Mouse (Mus musculus) cerebellum, adult 11-12 months (tissue): ENCODE data around the gene Qsox1.

ENCODE experiments used
- DNase-seq: peaks from one replicate; pipeline ENCODE4 v3.0.0; 2022

Gene Qsox1

GRCm38 (mm10) chr1:155742411-155743363 is 70.0 kb downstream of the Qsox1 start:
- DNase-seq: no peak

DNA sequence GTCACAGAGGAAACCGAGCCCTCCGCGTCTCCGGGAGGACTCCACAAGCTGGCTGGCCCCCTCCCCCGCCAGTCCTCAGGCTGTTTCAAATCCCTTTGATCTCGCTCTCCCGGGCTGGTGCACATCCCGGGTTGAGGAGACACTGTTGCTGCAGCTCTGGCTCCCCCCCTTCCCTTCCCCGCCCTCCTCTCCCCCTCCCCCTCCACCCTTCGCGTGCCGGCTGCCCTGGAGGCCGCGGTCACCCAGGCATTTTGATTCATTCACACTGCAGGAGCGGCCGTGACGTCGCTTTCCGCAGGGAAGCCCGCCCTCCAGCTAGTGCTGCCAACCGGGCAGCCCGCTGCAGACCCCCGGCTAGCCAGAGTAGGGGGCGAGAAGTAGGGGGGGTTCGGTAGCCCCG is 70.7 kb downstream of the Qsox1 start:
- DNase-seq: no peak

DNA sequence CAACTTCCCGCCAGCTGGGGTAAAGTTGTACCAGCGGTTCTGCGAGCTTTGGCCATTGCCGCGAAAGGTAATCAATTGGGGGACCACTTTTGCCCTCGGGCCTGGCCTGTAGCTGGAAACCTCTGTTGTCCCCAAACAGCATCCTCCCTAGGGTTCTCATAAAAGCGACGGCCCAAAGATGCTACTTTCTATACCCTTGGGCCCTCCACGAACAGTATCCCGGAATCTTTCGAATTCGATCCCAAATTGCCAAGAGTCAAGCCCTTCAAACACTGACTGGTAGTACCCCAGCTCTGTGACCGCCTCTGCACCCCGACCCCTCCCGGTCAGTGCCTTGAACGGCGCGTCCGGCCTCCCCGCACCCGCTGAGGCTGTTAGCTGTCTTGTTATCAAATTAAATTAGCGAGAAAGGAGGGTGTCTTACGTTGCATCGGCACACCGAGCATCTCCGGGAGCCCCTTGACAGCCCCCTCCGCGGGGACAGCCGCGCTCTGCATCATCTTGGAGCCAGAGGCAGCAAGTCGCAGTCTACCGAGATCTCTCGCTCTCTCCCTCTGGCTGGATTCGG is 71.2 kb downstream of the Qsox1 start:
- no peak for DNase-seq

DNA sequence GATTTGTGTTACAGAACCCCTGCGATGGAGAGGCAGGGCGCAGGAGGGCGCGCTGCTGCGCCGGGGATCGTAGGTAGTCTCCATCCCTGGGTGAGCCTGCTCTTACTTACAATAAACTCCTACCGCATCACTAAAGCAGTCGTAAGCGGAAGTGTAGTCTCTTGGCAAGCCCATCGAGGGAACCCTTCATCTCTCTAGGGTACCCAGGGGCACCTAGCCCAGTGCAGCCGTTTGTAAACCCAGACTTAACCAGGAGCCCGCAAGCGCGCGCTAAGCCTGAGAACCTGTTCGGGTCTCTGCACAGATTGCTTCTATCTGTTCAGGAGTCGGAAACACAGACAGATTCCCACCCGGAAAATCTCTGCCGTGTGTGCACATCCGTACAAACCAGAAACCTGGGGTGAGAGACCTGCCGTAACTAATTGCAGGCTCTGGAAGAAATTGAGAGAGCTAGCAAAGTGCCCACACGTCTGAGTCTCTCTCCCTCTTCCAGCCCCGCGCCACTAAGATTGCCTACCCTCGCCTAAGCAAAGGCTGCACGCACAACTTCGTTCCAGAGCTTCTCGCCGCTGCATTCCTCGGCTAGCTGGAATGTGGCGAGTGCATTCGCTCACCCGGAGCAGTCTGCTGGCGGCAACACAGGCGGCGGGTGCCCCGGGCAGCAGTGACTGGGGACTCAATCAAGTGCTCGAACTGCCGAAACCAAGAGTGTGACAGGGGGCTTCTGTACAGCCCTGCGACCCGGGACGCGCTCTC is 71.9 kb downstream of the Qsox1 start:
- no peak for DNase-seq

GRCm38 (mm10) chr1:155737809-155738383 is 74.8 kb downstream of the Qsox1 start:
- DNase-seq: no peak

GRCm38 (mm10) chr1:155737017-155737808 is 75.5 kb downstream of the Qsox1 start:
- no peak for DNase-seq

DNA sequence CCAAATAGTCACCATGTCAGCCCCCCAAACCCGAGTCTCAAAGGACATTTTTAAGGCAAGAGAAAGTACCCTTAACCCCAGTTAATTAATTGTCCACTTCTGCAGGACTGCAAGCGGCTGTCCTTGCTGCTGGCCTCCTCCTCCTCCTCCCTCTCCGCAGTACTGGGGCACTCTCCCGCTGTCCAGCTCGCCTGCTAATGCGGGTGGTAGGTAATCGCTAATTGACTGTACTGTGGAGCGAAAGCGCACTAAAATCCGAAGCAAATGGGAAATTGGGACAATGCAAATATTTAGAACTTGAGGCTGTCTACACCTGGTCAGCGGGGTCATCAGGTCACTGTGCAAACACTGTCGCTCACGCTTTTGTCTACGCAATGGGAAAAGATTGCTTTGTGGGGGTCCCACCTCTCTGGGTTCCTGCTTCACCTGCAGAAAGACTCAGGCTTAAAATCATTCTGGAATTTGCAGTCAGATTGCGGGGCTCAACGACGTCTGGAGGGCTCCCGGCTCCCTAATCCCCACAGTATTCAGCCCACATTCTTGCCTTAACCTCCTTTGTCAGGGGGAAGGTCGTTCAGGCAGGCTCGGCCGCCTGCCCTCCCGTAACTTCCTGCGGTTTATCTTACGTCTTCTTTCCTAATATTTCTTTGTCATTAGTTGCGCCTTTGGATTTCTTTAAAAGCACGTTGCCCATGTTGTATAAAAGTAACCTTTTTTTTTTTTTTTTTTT is 76.4 kb downstream of the Qsox1 start:
- DNase-seq: no peak

- no peak for DNase-seq
Observed at GRCm38 (mm10) chr1:155731156-155731555, 81.5 kb downstream of the Qsox1 start.

DNA sequence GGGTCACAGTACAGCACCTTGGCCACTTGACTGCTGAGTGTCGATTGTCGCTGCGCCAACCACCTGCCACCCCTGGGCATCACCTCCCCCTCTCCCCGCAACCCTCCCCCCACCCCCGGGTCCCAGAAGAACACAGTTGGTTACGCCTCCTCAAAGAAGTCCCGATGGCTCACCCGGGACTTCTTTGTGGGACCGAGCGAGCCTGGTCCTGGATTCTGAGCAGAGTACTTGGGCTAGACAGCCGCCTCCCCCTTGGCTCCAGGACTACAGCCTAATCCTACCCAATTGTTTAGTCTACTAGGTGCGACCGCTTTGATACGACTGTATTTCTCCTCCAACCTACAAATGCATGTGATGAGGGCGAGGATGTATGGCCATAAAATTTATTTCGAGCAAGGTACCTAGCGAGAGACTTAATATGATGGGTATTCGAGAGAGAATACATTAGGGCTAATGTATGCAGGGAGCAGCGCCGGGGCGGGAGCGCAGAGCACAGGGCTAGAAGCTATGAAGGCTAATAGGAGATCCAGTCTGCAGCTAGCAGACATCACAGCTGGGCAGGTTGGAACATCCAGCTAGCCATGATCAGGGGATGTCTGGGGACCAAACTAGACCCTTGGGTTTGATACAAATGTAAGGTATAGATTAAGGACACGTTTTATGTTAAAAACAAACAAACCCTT is 83.4 kb downstream of the Qsox1 start:
- no peak for DNase-seq

DNA sequence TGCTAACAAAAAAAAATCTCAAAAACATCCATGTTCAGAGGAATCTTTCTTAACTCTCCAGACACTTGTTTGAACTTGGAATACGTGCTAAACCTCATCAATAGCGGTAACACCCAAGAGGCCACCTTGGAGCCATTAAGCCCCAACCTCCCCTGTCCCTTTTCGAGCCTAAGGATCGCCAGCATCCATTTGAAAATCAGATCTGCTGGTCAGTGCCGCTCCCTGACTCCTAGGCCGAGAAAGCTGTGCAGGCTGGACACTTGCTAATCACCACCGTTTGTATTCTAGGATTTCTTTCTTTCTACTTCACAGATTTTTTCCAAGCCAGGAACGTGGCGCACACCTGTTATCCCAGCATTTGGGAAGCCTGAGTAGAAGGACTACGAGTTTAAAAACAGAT is 84.9 kb downstream of the Qsox1 start:
- no peak for DNase-seq
